ENCODE assay signal across 8 mouse cellular contexts in the genomic region with DNA sequence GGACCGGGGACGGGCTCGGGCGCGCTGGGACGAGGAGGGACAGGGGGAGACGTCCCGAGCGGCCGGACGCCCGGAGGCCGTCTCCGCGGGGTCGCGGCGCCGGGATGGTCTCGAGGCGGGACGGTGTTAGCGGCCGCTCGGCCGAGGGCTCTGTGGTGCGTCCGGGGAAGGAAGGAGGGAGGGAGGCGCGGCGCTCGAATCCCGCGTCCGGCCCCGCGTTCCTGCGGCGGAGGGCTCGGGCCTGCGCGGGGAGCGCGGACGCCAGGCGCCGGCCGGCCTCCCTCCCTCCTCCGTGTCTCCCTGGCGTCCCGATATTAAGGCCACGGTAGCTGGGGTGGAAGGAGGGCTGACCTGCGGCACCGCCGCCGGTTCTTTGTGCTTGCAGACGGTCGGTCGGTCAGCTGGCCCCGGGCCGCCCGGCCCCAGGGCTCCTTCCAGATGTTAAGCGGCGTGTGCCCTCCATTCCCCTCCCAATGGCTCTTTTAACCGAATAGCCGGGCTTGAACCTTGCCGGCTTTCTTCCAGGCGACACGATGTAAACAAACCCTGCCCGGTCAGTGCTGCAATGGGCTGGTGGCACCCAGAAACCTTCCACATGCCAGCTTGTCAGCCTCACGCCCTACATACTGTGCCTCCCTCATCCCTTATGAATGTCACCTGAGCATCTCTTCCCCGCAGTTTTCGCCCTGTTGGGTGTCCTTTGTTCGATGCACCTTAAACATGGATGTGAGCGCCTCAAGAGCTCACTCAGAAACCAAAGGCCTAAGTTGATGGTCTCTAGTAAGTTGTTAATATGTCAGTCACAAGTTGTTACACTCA. TPM values are rescaled to one million over a fixed set of nuclear protein-coding genes. Genes with fewer than 3 reads are reported as not detected.
A peak's percentile ranks its signal among the peaks of the same experiment; 100 is the strongest.
DNase-seq lines count a peak whose midpoint lies in the region; ATAC-seq and TF ChIP-seq lines count a peak whose summit lies in the region.

No protein-coding gene starts in this region.

- peak; percentile 44 to 66 for DNase-seq in heart, adult 18-20 months
- DNase-seq in heart, postnatal 4 days, result no peak
- peak; percentile 46 to 47 for DNase-seq in adrenal gland, adult 18-20 months (ENCODE audit: low spot score in 2 of 2)
- peak; percentile 30 for DNase-seq in heart, postnatal 0 days (ENCODE audit: low spot score)
- peak; percentile 22 for DNase-seq in layer of hippocampus, adult 9-11 months
- peak; percentile 48 for DNase-seq in lung, postnatal 10 days
- peak; percentile 4 for DNase-seq in ovary, postnatal 14 days (ENCODE audit: low spot score)

- H3K4me3 ChIP-seq in heart, postnatal 0 days (ENCODE audit: low read depth, low read length), result peak overlapping the region; percentile 98

- peaks cover 6% of the 10 kb centered on the region; the same call in 1 of the 2 replicates for H3K4me1 ChIP-seq in heart, postnatal 0 days (ENCODE audit: control insufficient read depth, insufficient read depth)

- no peak for TF ChIP-seq CTCF in heart, postnatal 0 days (IDR thresholded peaks at IDR 0.05; ENCODE audit: low read depth)

- TF ChIP-seq EP300 in heart, postnatal 0 days (IDR thresholded peaks at IDR 0.05; ENCODE audit: low read depth), result no peak

- H3K4me2 ChIP-seq in heart, postnatal 0 days (ENCODE audit: low read depth, low read length), result peak overlapping the region; percentile 93

- peak overlapping the region; percentile 92 for H3K27ac ChIP-seq in heart, postnatal 0 days (ENCODE audit: low read depth)

- under 1% methylated on average over 69 of the region's 75 CpGs for WGBS in heart, postnatal 0 days

- peak; percentile 54 for ATAC-seq in erythroid progenitor cell, adult 5-6 weeks (replicated peaks; ENCODE audit: low FRiP score, poor library complexity, severe bottlenecking)
- peak; percentile 81 for ATAC-seq in heart, postnatal 0 days (ENCODE audit: insufficient read depth, low read depth)

- H3K9me3 ChIP-seq in heart, postnatal 0 days (replicated peaks; ENCODE audit: control insufficient read depth, low read length), result no peaks in the 10 kb centered on the region

- peak overlapping the region; percentile 100 for H3K9ac ChIP-seq in heart, postnatal 0 days (replicated peaks; ENCODE audit: low read depth, low read length)

- H3K36me3 ChIP-seq in heart, postnatal 0 days (replicated peaks; ENCODE audit: control insufficient read depth, insufficient read depth, low read length), result no peaks in the 10 kb centered on the region

- H3K27me3 ChIP-seq in heart, postnatal 0 days (ENCODE audit: control insufficient read depth, insufficient read depth, low read length), result no peaks in the 10 kb centered on the region

RNA-seq across cellular contexts. Expression of a gene that starts 0.9 kb away (rescaled TPM):
- 10 to 100 TPM; 39.6 TPM for total RNA-seq in heart, adult 18-20 months (2021)
- total RNA-seq in heart, postnatal 4 days (2021), result 10 to 100 TPM; 37.6 to 38.0 TPM
- total RNA-seq in adrenal gland, adult 18-20 months (2021), result 10 to 100 TPM; 93.4 to 98.8 TPM
- total RNA-seq in erythroid progenitor cell, adult 5-6 weeks (2015; ENCODE audit: low replicate concordance), result 93.0 and 140 TPM in 2 replicates
- total RNA-seq in erythroid progenitor cell, adult 5-6 weeks (2017; ENCODE audit: low replicate concordance), result 174 and 189 TPM in 2 replicates
- total RNA-seq in heart, postnatal 0 days (2014; rRNA removed; ENCODE audit: low replicate concordance), result 17.7 and 27.7 TPM in 2 replicates
- polyA plus RNA-seq in heart, postnatal 0 days (2015; fragmentation: Nextera tagmentation; extraction: Ambion mirVana), result 76.0 and 79.1 TPM in 2 replicates

RNA-seq across cellular contexts. Expression of a gene that starts 47.5 kb away (rescaled TPM):
- not detected for total RNA-seq in heart, adult 18-20 months (2021)
- total RNA-seq in heart, postnatal 4 days (2021), result not detected
- total RNA-seq in adrenal gland, adult 18-20 months (2021), result not detected
- total RNA-seq in erythroid progenitor cell, adult 5-6 weeks (2015; ENCODE audit: low replicate concordance), result 0.42 TPM in 1 of 2 replicates, not detected in the other
- total RNA-seq in erythroid progenitor cell, adult 5-6 weeks (2017; ENCODE audit: low replicate concordance), result not detected in 2 replicates
- total RNA-seq in heart, postnatal 0 days (2014; rRNA removed; ENCODE audit: low replicate concordance), result not detected in 2 replicates
- not detected in 2 replicates for polyA plus RNA-seq in heart, postnatal 0 days (2015; fragmentation: Nextera tagmentation; extraction: Ambion mirVana)
